Mouse (Mus musculus): ENCODE measurements around the gene Celf1. TPM values are rescaled to one million over a fixed set of nuclear protein-coding genes. Genes with fewer than 3 reads are reported as not detected.
A peak's percentile ranks its signal among the peaks of the same experiment; 100 is the strongest.

The Celf1 gene
- total and polyA plus RNA-seq, 3 experiments, result 46.2 to 212 (median 82.3) TPM

- Histone ChIP-seq H3K4me3 (ENCODE audit: control insufficient read depth in 1 of 2, insufficient read depth in 1 of 2, low read depth in 2 of 2, low read length in 2 of 2) (no peak overlapping the region), H3K27me3 (ENCODE audit: control insufficient read depth in 1 of 2, insufficient read depth in 2 of 2, low read length in 2 of 2) (no peaks in the 10 kb centered on the region), H3K27ac (ENCODE audit: control insufficient read depth, low read depth, low read length) (no peak overlapping the region), H3K79me2 (ENCODE audit: control insufficient read depth, insufficient read depth, low read length, poor library complexity) (peaks cover 70% of the 10 kb centered on the region), H3K9ac (ENCODE audit: control insufficient read depth, low read depth, low read length, poor library complexity, severe bottlenecking) (no peak overlapping the region), H3K9me3 (replicated peaks; ENCODE audit: insufficient read depth, low read length) (no peaks in the 10 kb centered on the region), H3K4me1 (ENCODE audit: control insufficient read depth in 1 of 2, insufficient read depth in 2 of 2, low read length in 2 of 2) (peaks cover 19 to 38% of the 10 kb centered on the region in 2 experiments), H3K36me3 (ENCODE audit: control insufficient read depth in 1 of 2, insufficient read depth in 2 of 2, low read length in 2 of 2) (peaks cover 21 to 51% of the 10 kb centered on the region in 2 experiments)
- TF ChIP-seq GATA1 (IDR thresholded peaks at IDR 0.05; ENCODE audit: low read depth, low read length) (no peak), ZKSCAN1 (IDR thresholded peaks at IDR 0.05; ENCODE audit: low read depth, low read length) (no peak), UBTF (IDR thresholded peaks at IDR 0.05; ENCODE audit: borderline replicate concordance, insufficient read depth, low read depth, low read length) (no peak), MAFK (IDR thresholded peaks at IDR 0.05; ENCODE audit: borderline replicate concordance, low read depth, low read length) (no peak), MAZ (IDR thresholded peaks at IDR 0.05; ENCODE audit: low read depth, low read length) (no peak), POLR2AphosphoS5 (IDR thresholded peaks at IDR 0.05; ENCODE audit: borderline replicate concordance, low read depth, low read length) (no peak), RAD21 (IDR thresholded peaks at IDR 0.05; ENCODE audit: low read depth, low read length) (no peak), EP300 (IDR thresholded peaks at IDR 0.05; ENCODE audit: low read depth in 1 of 2, low read length in 2 of 2) (no peak), GABPA (IDR thresholded peaks at IDR 0.05; ENCODE audit: low read depth, low read length) (no peak), NRF1 (IDR thresholded peaks at IDR 0.05; ENCODE audit: insufficient read depth, low read depth, low read length, poor library complexity, severe bottlenecking) (no peak), KAT2A (conservative IDR thresholded peaks at IDR 0.05; ENCODE audit: low read depth, low read length) (no peak), CHD1 (IDR thresholded peaks at IDR 0.05; ENCODE audit: low read depth, low read length) (no peak), POLR2A (IDR thresholded peaks at IDR 0.05; ENCODE audit: control insufficient read depth in 1 of 2, insufficient read depth in 1 of 2, low read depth in 1 of 2, low read length in 2 of 2, poor library complexity in 1 of 2) (no peak), TBP (IDR thresholded peaks at IDR 0.05; ENCODE audit: low read depth, low read length) (no peak), POLR2AphosphoS2 (IDR thresholded peaks at IDR 0.05; ENCODE audit: low read length) (no peak), MEF2A (IDR thresholded peaks at IDR 0.05; ENCODE audit: extremely low read depth, insufficient replicate concordance, low read depth, low read length, poor library complexity, severe bottlenecking) (no peak)
- DNase-seq (ENCODE audit: low read depth, low spot score), result no peak
Measured at GRCm38 (mm10) chr2:90953461-90953860, 13.3 kb downstream of the Celf1 start.

- Histone ChIP-seq H3K79me2 (ENCODE audit: control insufficient read depth, insufficient read depth, low read length, poor library complexity) (peaks cover 68% of the 10 kb centered on the region), H3K9me3 (replicated peaks; ENCODE audit: insufficient read depth, low read length) (no peaks in the 10 kb centered on the region), H3K27me3 (ENCODE audit: control insufficient read depth in 1 of 2, insufficient read depth in 2 of 2, low read length in 2 of 2) (no peaks in the 10 kb centered on the region), H3K4me3 (ENCODE audit: control insufficient read depth in 1 of 2, insufficient read depth in 1 of 2, low read depth in 2 of 2, low read length in 2 of 2) (no peak overlapping the region), H3K9ac (ENCODE audit: control insufficient read depth, low read depth, low read length, poor library complexity, severe bottlenecking) (no peak overlapping the region), H3K36me3 (ENCODE audit: control insufficient read depth in 1 of 2, insufficient read depth in 2 of 2, low read length in 2 of 2) (peaks cover 18 to 43% of the 10 kb centered on the region in 2 experiments), H3K27ac (ENCODE audit: control insufficient read depth, low read depth, low read length) (no peak overlapping the region), H3K4me1 (ENCODE audit: control insufficient read depth in 1 of 2, insufficient read depth in 2 of 2, low read length in 2 of 2) (peaks cover 8 to 24% of the 10 kb centered on the region in 2 experiments)
- no peak for TF ChIP-seq POLR2AphosphoS5 (IDR thresholded peaks at IDR 0.05; ENCODE audit: borderline replicate concordance, low read depth, low read length)
- DNase-seq (ENCODE audit: low read depth, low spot score), result peak; percentile 34
Measured at GRCm38 (mm10) chr2:90956053-90956452, 15.9 kb downstream of the Celf1 start.

Data from MEL (cell line).